Mouse (Mus musculus) kidney, embryonic 16.5 days (tissue): ENCODE results near the gene Il17a. TPM values are rescaled to one million over a fixed set of nuclear protein-coding genes. Genes with fewer than 3 reads are reported as not detected.
"Not testable (repeated sequence)": the region's sequence is repeated elsewhere in the genome, so short reads cannot be mapped to it uniquely, and the experiment has no call there.

Source experiments
- ATAC-seq: fragments of 200-750 bp; cut with Nextera tagmentation; 2 replicates; pipeline ENCODE4 v1.8.0; 2017; ENCODE audit warnings: moderate TSS enrichment; ENCODE audit not compliant: low FRiP score, low TSS enrichment
- H3K27ac ChIP-seq: fragments of 300-500 bp; sonication (generic); 2 replicates; pipeline ENCODE4 v1.5.1; 2014; ENCODE audit warnings: low read length
- H3K27me3 ChIP-seq: fragments of 300-500 bp; sonication (generic); 2 replicates; pipeline ENCODE4 v1.6.1; 2014; ENCODE audit warnings: low read length, control low read depth, mixed read lengths; ENCODE audit not compliant: insufficient read depth
- H3K36me3 ChIP-seq: fragments of 300-500 bp; sonication (generic); 2 replicates; pipeline ENCODE4 v1.6.1; 2014; ENCODE audit warnings: low read length, control low read depth, mixed read lengths; ENCODE audit not compliant: insufficient read depth
- H3K4me1 ChIP-seq: fragments of 300-500 bp; sonication (generic); 2 replicates; pipeline ENCODE4 v1.6.1; 2014; ENCODE audit warnings: low read length, control low read depth, mixed read lengths; ENCODE audit not compliant: insufficient read depth
- H3K4me2 ChIP-seq: fragments of 300-500 bp; sonication (generic); replicated peaks from 2 replicates; pipeline ENCODE4 v1.6.1; 2014; ENCODE audit warnings: low read depth, low read length
- H3K4me3 ChIP-seq: fragments of 300-500 bp; sonication (generic); 2 replicates; pipeline ENCODE4 v1.5.1; 2014; ENCODE audit warnings: mild to moderate bottlenecking, low read length
- H3K9ac ChIP-seq: fragments of 300-500 bp; sonication (generic); replicated peaks from 2 replicates; pipeline ENCODE4 v1.6.1; 2014; ENCODE audit warnings: low read length
- H3K9me3 ChIP-seq: fragments of 300-500 bp; sonication (generic); 2 replicates; pipeline ENCODE4 v1.6.1; 2016; ENCODE audit warnings: low read length, control low read depth
- WGBS: fragments of 180-500 bp; shearing (Covaris S2); extraction: QIAGEN DNeasy Blood & Tissue Kit; methylation state at CpG from one replicate; pipeline ENCODE4 v1.1.7; 2014; 5-methylcytosine and 5-hydroxymethylcytosine counted together
- polyA plus RNA-seq: library from polyadenylated mRNA; unstranded; fragments of >200 nt; fragmentation: Nextera tagmentation; extraction: Ambion mirVana; gene quantifications from 2 replicates; pipeline ENCODE4 v1.2.1, GENCODE M21; 2015

The Il17a gene
- polyA plus RNA-seq, 1 experiment from 2014 or later, result not detected

DNA sequence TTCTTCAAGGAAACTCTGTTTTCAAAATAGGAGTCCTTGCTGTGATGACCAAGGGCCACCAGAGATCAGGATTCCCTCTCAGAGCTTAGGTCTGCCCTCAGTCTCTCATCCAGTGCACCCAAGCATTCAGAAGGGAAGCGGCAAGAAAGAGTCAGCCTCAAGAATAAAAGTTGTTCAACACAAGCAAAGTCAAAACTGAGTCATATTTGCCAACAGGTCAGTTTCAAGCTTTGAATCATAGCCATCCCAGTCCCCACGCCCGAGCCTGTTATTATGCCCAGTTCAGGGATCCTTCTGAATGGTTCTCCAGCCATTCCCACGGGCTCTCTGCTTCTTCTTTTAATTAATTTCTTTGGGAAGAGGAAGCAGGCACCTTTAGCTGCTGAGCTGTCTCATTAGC lies 5.9 kb downstream of the Il17a start:
- H3K9ac ChIP-seq, result no peak overlapping the region
- WGBS, result 77% methylated on average over 4 of the region's 4 CpGs
- H3K4me2 ChIP-seq, result no peak overlapping the region
- H3K9me3 ChIP-seq, result no peaks in the 10 kb centered on the region
- H3K36me3 ChIP-seq, result no peaks in the 10 kb centered on the region
- H3K4me3 ChIP-seq, result no peak overlapping the region
- H3K27ac ChIP-seq, result no peak overlapping the region
- no peaks in the 10 kb centered on the region for H3K4me1 ChIP-seq
- ATAC-seq, result no peak
- no peaks in the 10 kb centered on the region for H3K27me3 ChIP-seq

DNA sequence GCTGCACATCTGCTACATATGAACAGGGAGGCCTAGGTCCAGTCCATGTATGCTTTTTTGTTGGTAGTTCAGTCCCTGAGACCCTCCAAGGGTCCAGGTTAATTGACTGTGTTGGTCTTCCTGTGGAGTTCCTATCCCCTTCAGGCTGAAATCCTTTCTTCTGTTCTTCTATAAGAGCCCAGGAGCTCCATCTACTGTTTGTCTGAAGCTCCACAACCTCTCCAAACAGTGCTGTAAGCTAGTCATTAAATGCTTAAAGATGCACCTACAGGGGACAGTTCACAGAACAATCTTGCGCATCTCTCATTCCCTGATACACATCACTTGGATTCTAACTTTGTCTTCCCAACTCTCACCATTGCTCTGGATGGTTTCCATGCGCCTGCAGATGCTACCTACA lies 7.8 kb downstream of the Il17a start:
- no peaks in the 10 kb centered on the region for H3K9me3 ChIP-seq
- no peaks in the 10 kb centered on the region for H3K4me1 ChIP-seq
- no peaks in the 10 kb centered on the region for H3K27me3 ChIP-seq
- no peak for ATAC-seq
- H3K4me3 ChIP-seq, result no peak overlapping the region
- H3K27ac ChIP-seq, result no peak overlapping the region
- no peak overlapping the region for H3K4me2 ChIP-seq
- H3K36me3 ChIP-seq, result no peaks in the 10 kb centered on the region
- 91% methylated on average over 2 of the region's 2 CpGs for WGBS
- no peak overlapping the region for H3K9ac ChIP-seq

DNA sequence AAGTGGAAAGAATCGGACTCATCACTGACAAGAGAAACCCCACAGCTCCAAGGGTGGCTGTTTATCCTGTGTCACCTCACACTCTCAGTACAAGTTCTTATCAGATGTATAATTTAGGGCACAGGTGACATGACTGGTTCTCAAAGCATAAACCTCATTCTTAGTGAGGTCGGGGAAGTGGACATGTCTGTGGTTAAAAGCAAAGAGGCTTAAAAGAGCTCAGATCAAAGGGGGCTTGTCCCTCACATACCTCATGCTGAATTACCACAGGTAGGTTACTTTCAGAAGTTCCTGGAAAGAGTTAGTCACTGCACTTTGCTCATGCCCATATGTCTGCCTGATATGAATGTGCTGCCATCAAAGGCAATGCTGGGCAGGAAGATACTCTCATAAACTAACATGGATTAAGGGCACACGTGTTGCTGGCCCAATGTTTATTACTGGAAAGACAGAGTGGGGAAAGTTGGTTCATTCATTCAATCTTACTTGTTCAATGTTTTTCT lies 9.8 kb downstream of the Il17a start:
- no peak overlapping the region for H3K4me3 ChIP-seq
- H3K27ac ChIP-seq, result no peak overlapping the region
- H3K9me3 ChIP-seq, result no peaks in the 10 kb centered on the region
- no peak overlapping the region for H3K9ac ChIP-seq
- H3K4me1 ChIP-seq, result no peaks in the 10 kb centered on the region
- no peaks in the 10 kb centered on the region for H3K27me3 ChIP-seq
- ATAC-seq, result no peak
- no peaks in the 10 kb centered on the region for H3K36me3 ChIP-seq
- WGBS, result 83% methylated on average over 3 of the region's 3 CpGs
- H3K4me2 ChIP-seq, result no peak overlapping the region

DNA sequence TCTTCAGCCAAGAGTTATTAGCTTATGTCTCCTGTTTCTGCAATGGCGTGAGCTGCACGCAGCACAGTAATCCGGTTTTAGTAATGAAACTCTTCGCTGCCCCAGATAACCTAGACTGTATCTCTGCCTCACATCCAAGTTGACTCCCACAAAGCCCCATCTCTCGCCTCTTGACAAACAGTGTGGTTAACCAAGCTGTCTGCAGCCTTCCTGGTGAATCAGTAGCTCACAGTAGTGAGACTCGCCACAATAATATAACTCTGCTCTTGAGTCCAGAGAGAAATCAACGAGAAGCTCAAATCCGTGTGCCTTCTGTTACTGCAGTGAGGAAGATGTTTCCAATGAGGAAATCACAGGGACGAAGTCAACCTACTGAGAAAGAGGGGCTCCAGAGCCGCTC lies 23.7 kb downstream of the Il17a start:
- Histone ChIP-seq H3K36me3 (no peaks in the 10 kb centered on the region), H3K4me3 (no peak overlapping the region), H3K9ac (no peak overlapping the region), H3K27me3 (no peaks in the 10 kb centered on the region), H3K9me3 (peaks cover 2% of the 10 kb centered on the region; the same call in 1 of the 2 replicates), H3K4me2 (no peak overlapping the region), H3K27ac (no peak overlapping the region), H3K4me1 (no peaks in the 10 kb centered on the region)
- ATAC-seq, result no peak
- WGBS, result 84% methylated on average over 10 of the region's 10 CpGs

DNA sequence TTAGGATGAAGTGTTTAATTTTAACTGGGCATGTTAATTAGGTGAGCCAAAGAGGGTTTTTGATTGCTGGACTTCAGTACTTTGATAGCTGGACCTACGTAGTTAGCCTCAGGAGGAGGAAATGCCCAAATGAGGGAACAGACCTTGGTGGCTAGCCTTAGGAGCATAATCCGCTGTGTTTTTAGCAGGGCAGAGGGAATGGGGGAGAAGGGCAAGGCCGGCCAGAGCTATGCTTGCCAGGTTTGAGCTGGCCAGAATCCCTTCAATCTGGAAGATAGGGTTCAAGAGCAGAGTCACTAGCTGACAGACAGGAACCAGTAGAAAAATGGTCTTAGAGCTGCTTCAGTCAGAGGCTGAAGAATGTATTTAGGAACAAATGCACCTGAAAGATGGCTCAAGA lies 26.9 kb downstream of the Il17a start:
- Histone ChIP-seq H3K9me3 (no peaks in the 10 kb centered on the region), H3K36me3 (no peaks in the 10 kb centered on the region), H3K4me3 (no peak overlapping the region), H3K27ac (no peak overlapping the region), H3K9ac (no peak overlapping the region), H3K27me3 (no peaks in the 10 kb centered on the region), H3K4me1 (no peaks in the 10 kb centered on the region), H3K4me2 (no peak overlapping the region)
- 80% methylated on average over 3 of the region's 3 CpGs for WGBS
- ATAC-seq, result no peak

DNA sequence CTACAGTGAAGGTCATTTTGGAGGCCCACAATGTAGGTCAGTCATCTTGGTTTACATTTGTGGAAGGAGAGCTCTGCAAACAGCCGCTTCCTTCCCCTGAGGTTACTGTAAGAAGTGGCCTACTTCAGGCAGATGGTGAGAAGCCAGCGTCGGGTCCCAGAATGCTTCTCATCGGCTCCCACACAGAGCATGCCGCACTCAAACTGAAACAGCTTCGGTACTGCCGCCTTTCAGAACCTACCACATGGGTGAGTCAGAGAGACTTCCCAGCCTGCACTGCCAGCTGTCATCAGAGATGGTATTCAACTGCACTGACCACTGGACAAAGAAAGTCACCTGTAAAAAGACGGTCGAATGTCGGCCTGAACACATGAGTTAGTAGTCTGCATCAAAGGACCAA lies 29.1 kb downstream of the Il17a start:
- no peak overlapping the region for H3K9ac ChIP-seq
- H3K4me2 ChIP-seq, result no peak overlapping the region
- no peaks in the 10 kb centered on the region for H3K4me1 ChIP-seq
- no peaks in the 10 kb centered on the region for H3K9me3 ChIP-seq
- WGBS, result 80% methylated on average over 10 of the region's 10 CpGs
- no peaks in the 10 kb centered on the region for H3K27me3 ChIP-seq
- ATAC-seq, result no peak
- H3K27ac ChIP-seq, result no peak overlapping the region
- H3K36me3 ChIP-seq, result no peaks in the 10 kb centered on the region
- H3K4me3 ChIP-seq, result no peak overlapping the region

DNA sequence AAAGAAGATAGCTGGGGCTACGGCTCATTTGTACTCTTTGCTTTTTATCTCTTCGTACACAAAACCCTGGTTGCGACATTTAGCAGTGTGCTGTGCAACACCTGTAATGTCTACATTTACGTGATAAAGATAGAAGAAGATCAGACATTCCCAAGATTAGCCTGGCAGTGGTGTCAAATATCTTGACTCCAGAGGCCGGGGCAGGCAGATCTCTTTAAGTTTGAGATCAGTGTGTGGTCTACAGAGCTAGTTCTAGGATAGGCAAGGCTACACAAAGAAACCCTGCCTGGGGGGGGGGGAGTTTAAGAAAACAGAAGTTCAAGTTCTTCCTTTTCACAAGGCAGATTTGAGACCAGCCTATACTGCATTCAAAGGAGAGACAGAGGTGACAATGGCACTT lies 29.6 kb downstream of the Il17a start:
- H3K27me3 ChIP-seq, result no peaks in the 10 kb centered on the region
- H3K9ac ChIP-seq, result no peak overlapping the region
- no peak for ATAC-seq
- H3K36me3 ChIP-seq, result no peaks in the 10 kb centered on the region
- WGBS, result 88% methylated on average over 5 of the region's 5 CpGs
- H3K4me3 ChIP-seq, result no peak overlapping the region
- no peaks in the 10 kb centered on the region for H3K9me3 ChIP-seq
- H3K27ac ChIP-seq, result no peak overlapping the region
- H3K4me1 ChIP-seq, result no peaks in the 10 kb centered on the region
- H3K4me2 ChIP-seq, result no peak overlapping the region

DNA sequence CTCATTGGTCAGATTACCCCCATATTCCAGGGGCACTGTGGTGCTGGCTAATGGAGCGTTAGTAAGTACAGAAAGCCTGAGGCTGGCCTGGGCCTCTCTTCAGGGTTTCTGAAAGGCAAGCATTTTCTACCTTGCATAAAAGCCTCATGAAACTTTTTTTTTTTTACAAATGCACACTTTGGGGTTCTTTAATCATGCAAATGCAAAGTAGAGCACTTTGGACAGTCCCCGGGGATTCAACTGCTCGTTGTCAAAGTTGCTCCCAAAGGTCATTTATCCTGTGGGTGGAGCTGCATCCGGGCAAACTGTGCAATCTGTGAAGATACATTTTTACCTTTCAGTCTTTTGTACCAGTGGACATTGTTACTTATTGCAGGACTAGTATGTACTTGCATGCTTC lies 30.7 kb downstream of the Il17a start:
- Histone ChIP-seq H3K27me3 (no peaks in the 10 kb centered on the region), H3K4me3 (no peak overlapping the region), H3K9ac (no peak overlapping the region), H3K4me2 (no peak overlapping the region), H3K36me3 (no peaks in the 10 kb centered on the region), H3K9me3 (no peaks in the 10 kb centered on the region), H3K27ac (no peak overlapping the region), H3K4me1 (no peaks in the 10 kb centered on the region)
- no peak for ATAC-seq
- WGBS, result 72% methylated on average over 4 of the region's 4 CpGs

DNA sequence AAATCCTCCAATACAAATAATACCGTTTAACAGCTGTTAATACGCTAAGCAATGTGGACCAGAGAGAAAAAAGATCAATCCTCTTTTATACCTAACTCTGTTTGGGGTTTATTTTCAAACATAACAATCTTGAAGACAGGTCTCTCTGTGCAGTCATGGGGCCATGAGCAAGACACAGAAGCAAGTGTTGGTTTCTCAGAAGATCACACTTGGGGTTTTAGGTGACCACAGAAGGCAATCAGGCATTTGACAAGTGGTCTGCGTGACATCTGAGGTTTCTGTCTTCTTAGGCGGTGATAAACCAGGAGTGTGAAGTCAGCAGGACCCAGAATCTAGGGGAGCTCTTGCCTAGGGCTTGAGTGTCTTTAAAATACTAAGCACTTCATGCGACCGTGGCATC lies 35.8 kb downstream of the Il17a start:
- H3K4me3 ChIP-seq, result no peak overlapping the region
- H3K36me3 ChIP-seq, result no peaks in the 10 kb centered on the region
- no peak overlapping the region for H3K9ac ChIP-seq
- no peak overlapping the region for H3K4me2 ChIP-seq
- ATAC-seq, result peak; percentile 9; the same call in 1 of the 2 replicates
- no peak overlapping the region for H3K27ac ChIP-seq
- no peaks in the 10 kb centered on the region for H3K9me3 ChIP-seq
- no peaks in the 10 kb centered on the region for H3K4me1 ChIP-seq
- H3K27me3 ChIP-seq, result no peaks in the 10 kb centered on the region
- WGBS, result 45% methylated on average over 6 of the region's 6 CpGs

DNA sequence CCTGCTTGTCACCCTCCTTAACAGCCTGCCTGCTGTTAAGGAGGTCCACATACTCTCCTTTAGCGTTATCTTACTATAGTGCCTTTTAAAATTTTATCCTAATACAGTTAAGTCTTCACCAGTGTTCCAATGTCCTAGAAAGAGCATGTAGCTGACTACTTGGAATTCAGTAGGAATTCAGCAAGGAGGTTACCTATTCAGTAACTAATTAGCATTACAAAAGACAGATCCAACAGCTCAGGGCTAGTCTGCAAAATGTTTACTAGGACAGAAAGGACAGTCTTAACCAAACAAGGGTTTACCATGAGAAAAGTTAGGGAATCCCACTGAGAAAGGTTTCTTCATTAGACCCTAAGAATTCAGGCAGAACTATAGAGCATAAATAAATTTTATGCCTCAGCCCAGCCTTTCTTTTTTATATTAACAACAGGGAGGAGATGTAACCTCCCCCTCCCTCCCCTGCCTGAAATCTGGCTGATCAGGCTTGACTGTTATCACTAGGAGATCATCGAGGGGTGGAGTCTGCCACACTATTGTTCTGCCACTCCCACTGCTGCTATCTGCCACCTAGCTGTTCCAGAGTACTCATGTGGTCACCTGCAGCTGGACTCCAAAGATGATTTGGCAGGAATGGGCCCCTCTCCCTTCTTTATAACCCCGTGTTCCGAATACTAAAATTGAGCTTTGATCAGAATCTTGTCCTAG lies 43.5 kb downstream of the Il17a start:
- H3K9ac ChIP-seq, H3K4me2 ChIP-seq: not testable (repeated sequence)

More for the DNA sequence above, 43.5 kb downstream of the Il17a start:
- not testable (repeated sequence) for H3K4me1 ChIP-seq, H3K27ac ChIP-seq, ATAC-seq, H3K27me3 ChIP-seq, H3K4me3 ChIP-seq, H3K9me3 ChIP-seq, H3K36me3 ChIP-seq
- 82% methylated on average over 4 of the region's 4 CpGs for WGBS
